Mouse (Mus musculus): ENCODE results near the gene Espnl.

The Espnl gene

DNA sequence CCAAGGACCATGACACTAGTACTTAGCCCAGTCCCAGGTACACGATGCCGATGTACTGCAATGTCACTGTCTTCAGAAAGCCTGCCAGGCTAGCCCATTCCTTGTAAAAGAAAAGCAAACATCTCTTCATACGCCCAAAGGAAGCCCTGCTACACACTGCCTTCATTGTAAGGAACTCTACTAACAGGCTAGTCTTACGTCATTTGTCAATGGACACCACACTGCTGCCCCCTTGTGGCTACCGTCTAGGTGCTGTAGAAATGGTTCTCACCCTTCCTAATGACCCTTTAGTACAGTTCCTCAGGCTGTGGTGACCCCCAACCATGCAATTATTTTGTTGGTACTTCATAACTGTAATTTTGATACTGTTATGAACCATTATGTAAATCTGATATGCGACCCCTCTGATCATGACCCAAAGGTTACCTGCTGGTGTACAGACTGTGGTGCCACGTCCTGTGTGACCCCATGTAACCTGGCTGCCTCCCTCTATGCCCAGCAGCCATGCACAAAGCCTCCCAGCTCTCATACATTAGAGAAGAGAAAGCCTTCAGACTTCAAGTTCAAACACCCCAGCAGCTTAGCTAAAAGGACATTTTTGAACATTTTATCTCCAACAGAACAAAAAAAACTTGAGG is 58.7 kb downstream of the Espnl start:
- DNase-seq (ENCODE audit: low read depth, low spot score), result peak; percentile 82

DNA sequence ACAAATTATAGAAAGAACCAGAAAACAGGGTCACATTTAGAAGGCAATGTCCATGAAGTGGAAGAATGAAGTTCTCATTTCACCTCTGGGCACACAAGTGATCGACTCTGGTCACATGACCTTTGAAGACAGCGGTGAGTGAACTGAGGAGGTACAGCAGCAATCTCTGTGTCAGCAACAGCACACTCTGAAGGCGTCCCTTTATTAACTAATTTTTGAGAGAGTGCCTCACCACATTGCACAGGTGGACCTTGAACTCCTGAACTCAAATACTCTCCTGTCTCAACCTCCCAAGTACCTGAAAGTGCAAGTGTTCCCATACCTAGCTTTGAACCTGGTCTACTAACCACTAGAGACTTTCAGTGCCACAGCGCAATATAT is 59.2 kb downstream of the Espnl start:
- no peak for DNase-seq (ENCODE audit: low read depth, low spot score)

DNA sequence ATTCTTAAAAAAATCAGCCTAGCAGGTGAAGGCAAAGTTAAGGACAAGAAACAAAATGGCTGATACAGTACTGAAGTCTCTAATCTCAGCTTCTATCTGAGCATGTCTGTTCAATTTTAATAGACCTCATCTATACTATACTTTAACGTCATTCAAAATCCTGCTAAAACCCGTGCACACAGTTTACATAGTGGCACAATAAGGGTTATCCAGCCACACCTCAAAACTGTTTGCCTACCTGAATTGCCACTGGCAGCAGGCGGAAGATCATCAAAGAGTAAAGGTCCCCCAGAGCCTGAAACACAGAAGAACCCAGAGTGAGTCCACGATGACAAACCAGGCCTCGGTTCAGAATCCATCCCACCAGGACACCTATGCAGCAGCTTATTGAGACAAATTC is 68.5 kb downstream of the Espnl start:
- no peak for DNase-seq (ENCODE audit: low read depth, low spot score)

DNA sequence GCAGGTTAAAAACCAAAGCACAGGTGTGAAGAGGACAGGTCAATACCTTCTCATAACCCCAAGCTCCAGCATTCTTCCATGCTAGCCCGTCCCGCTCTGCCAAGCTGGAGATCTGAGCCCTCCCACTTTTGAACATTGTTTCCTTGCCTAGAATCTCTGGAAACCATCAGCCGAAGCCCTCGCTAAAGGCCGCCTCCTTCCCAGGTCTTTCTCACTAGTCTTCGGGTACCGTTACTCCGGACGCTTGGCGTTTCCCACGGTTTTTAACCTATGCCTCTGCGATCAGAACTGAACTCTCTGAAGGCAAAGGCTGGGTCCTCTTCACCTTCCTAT is 76.0 kb downstream of the Espnl start:
- no peak for DNase-seq (ENCODE audit: low read depth, low spot score)
